Mouse (Mus musculus): ENCODE results near the gene Fbxw4. TPM values are rescaled to one million over a fixed set of nuclear protein-coding genes. Genes with fewer than 3 reads are reported as not detected.

Fbxw4 gene
- polyA plus RNA-seq (2015; fragmentation: Nextera tagmentation; extraction: Ambion mirVana), result 5.0 and 5.4 TPM in 2 replicates

DNA sequence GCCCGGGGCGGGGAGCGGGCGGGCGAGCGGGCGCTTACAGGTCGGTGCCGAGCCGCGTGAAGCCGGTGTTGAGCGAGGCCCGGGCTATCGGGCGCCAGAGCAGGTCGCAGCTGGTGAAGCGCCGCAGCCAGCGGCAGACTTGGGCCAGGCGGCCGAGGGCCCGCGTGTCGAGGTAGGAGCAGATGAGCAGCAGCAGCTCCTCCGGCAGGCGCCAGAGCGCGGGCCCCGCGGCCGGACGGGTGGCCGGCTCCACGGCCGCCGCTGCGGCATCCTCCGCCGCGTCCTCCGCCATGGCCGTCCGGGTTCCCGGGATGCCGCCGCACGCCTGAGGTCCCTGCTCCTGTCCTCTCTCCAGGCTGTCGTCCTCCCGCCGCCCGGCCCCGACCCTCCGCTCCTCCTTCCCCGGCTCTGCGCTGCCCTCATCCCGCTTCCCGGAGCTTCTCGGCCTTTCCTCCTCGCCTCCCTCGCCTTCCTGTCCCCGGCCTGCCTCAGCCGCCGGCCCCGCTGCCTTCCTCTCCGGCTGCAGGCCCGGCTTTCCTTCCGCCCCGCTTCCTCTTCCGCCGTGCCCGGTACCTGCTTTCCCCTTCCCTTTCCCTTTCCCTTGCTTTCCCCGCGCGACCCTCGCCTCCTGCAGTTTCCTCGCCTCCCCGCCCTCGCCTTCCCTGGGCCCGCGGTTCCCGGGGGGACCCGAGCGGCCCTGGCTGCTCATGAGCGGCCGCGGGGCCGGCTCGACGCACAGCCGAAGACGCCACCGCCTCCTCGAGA lies at the start of gene Fbxw4:
Fbxw4 (minus strand) TSS at position 575 of the 765 bp plus-strand sequence.
- no peaks in the 10 kb centered on the region for H3K9me3 ChIP-seq
- ATAC-seq (replicated peaks), result peak; percentile 90
- H3K4me2 ChIP-seq (replicated peaks), result peak within 1 kb of the TSS; percentile 65
- H3K4me1 ChIP-seq, result peaks cover 27% of the 10 kb centered on the region
- WGBS, result under 1% methylated on average over 89 of the region's 94 CpGs
- peak within 1 kb of the TSS; percentile 100 for H3K9ac ChIP-seq (replicated peaks)
- peak within 1 kb of the TSS; percentile 92 for H3K27ac ChIP-seq (replicated peaks)
- no peaks in the 10 kb centered on the region for H3K36me3 ChIP-seq
- peak within 1 kb of the TSS; percentile 91 for H3K4me3 ChIP-seq
- no peaks in the 10 kb centered on the region for H3K27me3 ChIP-seq

DNA sequence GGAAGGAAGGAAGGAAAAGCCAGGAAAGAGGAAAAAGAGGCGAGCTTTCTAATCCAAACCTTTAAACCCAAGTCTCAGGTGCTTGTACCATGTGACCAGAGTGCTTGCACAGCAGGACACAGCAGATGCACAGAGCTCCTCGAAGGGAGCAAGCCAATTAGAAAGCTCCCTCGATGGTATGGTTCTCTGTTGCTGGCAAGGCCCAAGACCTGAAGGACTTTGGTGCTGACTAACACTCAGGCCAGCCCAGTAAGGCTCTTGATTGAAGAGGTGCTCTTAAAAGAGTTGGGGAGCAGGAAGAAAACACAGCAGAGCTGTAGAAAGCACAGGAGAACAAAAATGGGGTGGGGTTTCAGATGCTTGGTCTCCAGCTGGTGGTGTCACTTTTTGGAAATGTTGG lies 48.6 kb upstream of the Fbxw4 start:
- H3K4me2 ChIP-seq (replicated peaks), result no peak overlapping the region
- 69% methylated on average over 3 of the region's 3 CpGs for WGBS
- no peaks in the 10 kb centered on the region for H3K36me3 ChIP-seq
- H3K9ac ChIP-seq (replicated peaks), result no peak overlapping the region
- H3K27me3 ChIP-seq, result no peaks in the 10 kb centered on the region
- H3K4me1 ChIP-seq, result no peaks in the 10 kb centered on the region
- H3K9me3 ChIP-seq, result no peaks in the 10 kb centered on the region
- no peak overlapping the region for H3K27ac ChIP-seq (replicated peaks)
- H3K4me3 ChIP-seq, result no peak overlapping the region
- ATAC-seq (replicated peaks), result no peak

DNA sequence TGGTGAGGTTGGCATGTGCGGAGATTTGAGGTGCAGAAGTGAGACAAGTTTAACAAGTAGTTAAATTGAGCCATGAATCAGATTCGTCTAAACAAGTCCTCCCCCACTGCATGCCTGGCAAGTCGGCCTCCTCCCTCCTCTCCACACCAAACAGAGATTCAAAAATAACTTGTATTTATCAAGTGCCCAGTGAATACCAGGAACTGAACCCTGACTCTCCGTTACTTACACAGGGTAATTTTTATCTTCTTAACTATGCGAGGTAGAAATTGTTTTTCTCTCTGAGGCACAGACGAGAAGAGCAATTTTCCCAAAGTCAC lies 36.1 kb upstream of the Fbxw4 start:
- Histone ChIP-seq H3K4me1 (no peaks in the 10 kb centered on the region), H3K27me3 (0 out of 2 replicates have a peak, but pooled peaks cover 4% of the 10 kb centered on the region), H3K9me3 (no peaks in the 10 kb centered on the region), H3K4me2 (replicated peaks) (no peak overlapping the region), H3K36me3 (no peaks in the 10 kb centered on the region), H3K4me3 (no peak overlapping the region), H3K27ac (replicated peaks) (no peak overlapping the region), H3K9ac (replicated peaks) (no peak overlapping the region)
- no peak for ATAC-seq (replicated peaks)
- 49% methylated on average over 6 of the region's 6 CpGs for WGBS

DNA sequence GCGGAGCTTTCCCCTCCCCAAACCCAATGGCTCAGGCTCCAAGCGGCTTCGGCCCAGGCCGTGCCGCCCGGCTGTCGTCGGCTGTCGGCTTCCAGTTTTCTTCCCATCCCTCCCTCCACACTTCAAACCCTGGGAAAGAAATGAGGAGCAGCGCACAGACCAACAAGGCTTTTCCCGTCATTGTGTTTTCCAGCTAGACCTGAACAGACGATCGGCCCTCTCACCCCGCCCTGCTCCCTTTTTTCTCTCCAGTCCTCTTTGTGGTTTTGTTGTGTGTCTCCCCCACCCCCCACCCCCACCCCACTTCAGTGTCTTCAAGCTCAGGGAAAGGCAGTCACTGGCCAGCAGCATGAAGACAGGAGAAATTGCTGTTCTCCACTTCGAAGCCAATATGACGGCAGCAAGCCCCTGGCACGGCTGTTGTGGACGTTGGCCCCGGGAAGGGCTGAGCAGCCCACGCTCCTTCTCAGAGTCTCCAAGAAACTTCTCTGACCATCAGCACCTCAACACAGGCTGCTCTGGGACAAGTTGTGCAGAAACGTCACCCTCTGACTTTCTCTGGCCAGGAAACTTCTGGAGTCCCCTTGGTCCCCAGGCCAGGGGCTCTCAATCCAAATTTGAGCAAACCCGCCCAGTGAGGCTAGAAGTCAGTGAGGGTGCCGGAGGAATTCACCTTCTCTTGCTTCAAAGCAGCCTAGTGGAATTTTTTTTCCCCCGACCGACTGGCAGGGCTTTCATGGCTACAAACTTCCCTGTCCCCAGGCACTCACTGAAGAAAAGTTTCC lies 35.6 kb upstream of the Fbxw4 start:
- no peaks in the 10 kb centered on the region for H3K4me1 ChIP-seq
- H3K9me3 ChIP-seq, result no peaks in the 10 kb centered on the region
- no peak for ATAC-seq (replicated peaks)
- 0 out of 2 replicates have a peak, but pooled peaks cover 4% of the 10 kb centered on the region for H3K27me3 ChIP-seq
- no peak overlapping the region for H3K27ac ChIP-seq (replicated peaks)
- H3K4me3 ChIP-seq, result no peak overlapping the region
- WGBS, result 27% methylated on average over 25 of the region's 25 CpGs
- H3K36me3 ChIP-seq, result no peaks in the 10 kb centered on the region
- H3K4me2 ChIP-seq (replicated peaks), result no peak overlapping the region
- no peak overlapping the region for H3K9ac ChIP-seq (replicated peaks)

DNA sequence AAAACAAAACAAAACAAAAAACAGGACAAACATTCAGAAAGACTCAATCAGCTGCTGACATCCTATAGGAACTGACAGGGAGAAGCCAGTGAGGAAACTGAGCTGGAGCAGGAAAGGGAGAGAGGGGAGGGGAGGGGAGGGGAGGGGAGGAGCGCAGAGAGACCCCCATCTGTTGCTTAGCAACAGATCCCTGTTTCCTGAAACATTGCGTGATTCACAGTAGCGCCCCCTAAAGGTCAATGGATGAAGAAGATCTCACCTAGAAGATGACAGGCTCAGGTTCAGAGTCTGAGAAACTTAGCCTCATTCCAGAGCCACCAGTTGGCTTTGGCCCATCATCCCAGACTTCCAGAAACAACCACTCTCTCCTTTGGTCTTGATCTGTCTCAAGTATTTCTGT lies 33.9 kb upstream of the Fbxw4 start:
- H3K9me3 ChIP-seq, result no peaks in the 10 kb centered on the region
- H3K36me3 ChIP-seq, result no peaks in the 10 kb centered on the region
- H3K4me1 ChIP-seq, result no peaks in the 10 kb centered on the region
- H3K4me3 ChIP-seq, result no peak overlapping the region
- H3K27ac ChIP-seq (replicated peaks), result no peak overlapping the region
- 0 out of 2 replicates have a peak, but pooled peaks cover 4% of the 10 kb centered on the region for H3K27me3 ChIP-seq
- no peak overlapping the region for H3K4me2 ChIP-seq (replicated peaks)
- no peak for ATAC-seq (replicated peaks)
- WGBS, result 54% methylated on average over 3 of the region's 3 CpGs
- H3K9ac ChIP-seq (replicated peaks), result no peak overlapping the region

DNA sequence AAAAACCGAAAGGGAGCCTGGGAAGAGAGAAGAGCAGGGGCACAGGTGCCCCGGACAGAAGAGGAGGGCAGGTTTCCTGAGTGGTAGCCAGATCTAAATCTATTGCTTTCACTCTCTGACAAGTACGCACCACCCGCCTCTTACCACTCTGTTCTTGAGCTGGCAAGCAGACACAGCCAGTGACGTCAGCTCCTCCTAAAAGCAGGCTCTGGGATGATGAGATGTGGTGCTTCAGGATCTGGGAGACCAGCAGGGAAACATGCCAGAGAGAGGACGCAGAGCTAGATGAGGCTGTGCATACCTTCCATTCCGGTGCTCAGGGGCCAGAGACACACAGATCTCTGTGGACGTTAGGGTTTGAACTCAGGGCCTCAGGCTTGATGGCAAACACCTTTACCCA lies 32.1 kb upstream of the Fbxw4 start:
- ATAC-seq (replicated peaks), result no peak

DNA sequence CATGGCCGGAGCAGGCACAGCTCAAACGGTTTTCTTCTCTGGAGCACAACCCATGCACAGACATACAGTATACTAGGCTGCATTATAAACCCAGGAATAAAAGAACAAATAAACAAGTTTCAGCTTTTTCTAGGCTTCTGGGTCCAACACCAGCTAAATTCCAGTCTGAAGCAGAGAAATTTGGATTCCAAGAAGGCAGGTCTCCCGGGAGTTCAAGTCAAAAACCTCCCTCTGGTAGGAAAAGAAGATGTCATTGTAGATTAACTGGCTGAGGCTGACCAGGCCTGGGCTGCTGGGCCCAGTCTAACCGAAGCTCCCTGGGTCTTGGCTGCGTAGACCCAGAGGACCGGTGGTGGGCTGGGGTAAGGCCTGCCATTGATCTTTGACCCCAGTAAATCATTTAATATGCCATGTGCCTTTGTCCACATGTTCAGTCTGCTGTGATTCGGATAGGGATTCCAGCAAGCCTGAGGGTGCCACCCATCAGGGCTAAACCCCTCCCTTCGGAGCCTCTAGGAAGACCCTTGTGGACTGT lies 31.0 kb upstream of the Fbxw4 start:
- Histone ChIP-seq H3K27me3 (no peaks in the 10 kb centered on the region), H3K4me2 (replicated peaks) (no peak overlapping the region), H3K9me3 (no peaks in the 10 kb centered on the region), H3K27ac (replicated peaks) (no peak overlapping the region), H3K4me1 (no peaks in the 10 kb centered on the region), H3K36me3 (no peaks in the 10 kb centered on the region), H3K4me3 (no peak overlapping the region), H3K9ac (replicated peaks) (no peak overlapping the region)
- WGBS, result 88% methylated on average over 8 of the region's 8 CpGs
- no peak for ATAC-seq (replicated peaks)

More for the DNA sequence above, 32.1 kb upstream of the Fbxw4 start:
- H3K36me3 ChIP-seq, result no peaks in the 10 kb centered on the region
- no peaks in the 10 kb centered on the region for H3K9me3 ChIP-seq
- H3K4me1 ChIP-seq, result no peaks in the 10 kb centered on the region
- no peak overlapping the region for H3K27ac ChIP-seq (replicated peaks)
- no peak overlapping the region for H3K9ac ChIP-seq (replicated peaks)
- no peak overlapping the region for H3K4me3 ChIP-seq
- H3K4me2 ChIP-seq (replicated peaks), result no peak overlapping the region
- WGBS, result 90% methylated on average over 8 of the region's 8 CpGs
- H3K27me3 ChIP-seq, result 0 out of 2 replicates have a peak, but pooled peaks cover 4% of the 10 kb centered on the region

DNA sequence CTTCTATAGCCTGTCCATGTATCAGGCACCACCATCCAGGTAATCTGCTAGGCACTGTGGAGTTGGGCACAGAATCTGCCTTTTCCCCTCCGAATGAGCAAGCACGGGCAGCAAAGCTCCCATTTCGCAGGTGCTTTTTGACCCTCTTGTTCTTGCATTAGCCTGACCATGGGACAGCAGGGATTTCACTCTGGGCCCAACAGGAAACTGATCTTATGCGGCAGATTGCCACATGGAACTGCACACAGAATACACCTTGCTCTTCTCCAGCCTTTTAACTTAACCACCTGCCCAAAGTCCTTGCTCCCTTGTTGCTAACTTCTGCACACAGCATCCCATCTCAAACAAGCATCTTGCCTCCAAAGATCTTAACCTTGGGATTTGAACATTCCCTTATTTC lies 26.9 kb upstream of the Fbxw4 start:
- Histone ChIP-seq H3K4me1 (no peaks in the 10 kb centered on the region), H3K27ac (replicated peaks) (no peak overlapping the region), H3K36me3 (no peaks in the 10 kb centered on the region), H3K9me3 (no peaks in the 10 kb centered on the region), H3K9ac (replicated peaks) (no peak overlapping the region), H3K4me3 (no peak overlapping the region), H3K27me3 (no peaks in the 10 kb centered on the region), H3K4me2 (replicated peaks) (no peak overlapping the region)
- no peak for ATAC-seq (replicated peaks)
- WGBS, result 77% methylated on average over 4 of the region's 4 CpGs

DNA sequence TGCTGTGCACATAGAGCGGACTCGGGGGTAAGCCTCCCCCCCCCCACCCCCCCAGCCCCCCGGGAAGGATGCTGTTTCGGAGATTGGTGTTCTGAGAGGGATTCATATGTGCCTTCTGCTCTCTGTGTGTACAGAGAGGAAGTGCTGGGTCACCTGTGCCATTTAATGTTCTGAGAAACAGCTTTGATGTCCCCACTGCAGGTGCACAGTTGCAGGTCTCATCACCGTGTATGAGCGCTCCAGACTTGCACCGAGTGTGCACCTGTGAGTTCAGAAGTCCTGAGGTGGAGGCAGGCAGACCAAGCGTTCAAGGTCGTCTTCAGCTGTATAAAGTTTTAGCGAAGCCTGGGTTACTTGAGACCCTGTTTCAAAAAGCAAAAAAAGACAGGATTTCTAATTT lies 23.6 kb upstream of the Fbxw4 start:
- no peak overlapping the region for H3K4me3 ChIP-seq
- H3K9ac ChIP-seq (replicated peaks), result no peak overlapping the region
- H3K27me3 ChIP-seq, result no peaks in the 10 kb centered on the region
- WGBS, result 83% methylated on average over 10 of the region's 10 CpGs
- no peak for ATAC-seq (replicated peaks)
- no peaks in the 10 kb centered on the region for H3K9me3 ChIP-seq
- no peak overlapping the region for H3K27ac ChIP-seq (replicated peaks)
- no peaks in the 10 kb centered on the region for H3K36me3 ChIP-seq
- H3K4me2 ChIP-seq (replicated peaks), result no peak overlapping the region
- H3K4me1 ChIP-seq, result no peaks in the 10 kb centered on the region

DNA sequence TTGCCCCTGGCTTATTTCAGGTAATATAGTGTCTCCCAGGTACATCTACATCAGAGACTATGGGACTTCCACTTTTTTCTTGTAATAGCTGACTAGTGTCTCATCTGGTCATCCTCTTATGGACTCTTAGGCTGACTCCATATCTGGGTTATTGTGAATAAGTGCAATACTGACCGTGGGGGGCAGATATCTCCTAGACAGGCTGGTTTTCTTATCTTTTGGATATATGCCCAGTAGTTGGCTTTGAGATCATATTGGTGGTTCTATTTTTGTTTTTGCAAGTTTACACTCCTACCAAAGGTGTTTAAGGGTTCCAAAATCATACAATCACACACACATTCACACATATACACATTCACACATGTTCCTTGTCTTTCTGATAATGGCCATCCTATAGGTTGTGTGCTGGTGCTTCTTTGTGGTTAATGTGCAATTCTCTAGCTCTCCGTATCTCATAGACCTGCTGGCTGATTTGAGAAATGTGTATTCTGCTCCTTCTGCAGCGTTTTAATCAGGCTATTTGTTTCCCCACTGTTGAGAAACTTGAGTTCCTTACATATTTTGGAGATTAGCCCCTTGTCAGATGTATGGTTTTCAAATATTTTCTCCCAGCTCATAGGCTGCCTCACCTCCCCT lies 20.5 kb upstream of the Fbxw4 start:
- H3K27me3 ChIP-seq, result peaks cover 8% of the 10 kb centered on the region
- H3K36me3 ChIP-seq, result no peaks in the 10 kb centered on the region
- no peak overlapping the region for H3K9ac ChIP-seq (replicated peaks)
- 70% methylated on average over 3 of the region's 3 CpGs for WGBS
- ATAC-seq (replicated peaks), result no peak
- H3K4me3 ChIP-seq, result no peak overlapping the region
- H3K4me1 ChIP-seq, result peaks cover 9% of the 10 kb centered on the region
- no peaks in the 10 kb centered on the region for H3K9me3 ChIP-seq
- H3K4me2 ChIP-seq (replicated peaks), result no peak overlapping the region
- no peak overlapping the region for H3K27ac ChIP-seq (replicated peaks)

DNA sequence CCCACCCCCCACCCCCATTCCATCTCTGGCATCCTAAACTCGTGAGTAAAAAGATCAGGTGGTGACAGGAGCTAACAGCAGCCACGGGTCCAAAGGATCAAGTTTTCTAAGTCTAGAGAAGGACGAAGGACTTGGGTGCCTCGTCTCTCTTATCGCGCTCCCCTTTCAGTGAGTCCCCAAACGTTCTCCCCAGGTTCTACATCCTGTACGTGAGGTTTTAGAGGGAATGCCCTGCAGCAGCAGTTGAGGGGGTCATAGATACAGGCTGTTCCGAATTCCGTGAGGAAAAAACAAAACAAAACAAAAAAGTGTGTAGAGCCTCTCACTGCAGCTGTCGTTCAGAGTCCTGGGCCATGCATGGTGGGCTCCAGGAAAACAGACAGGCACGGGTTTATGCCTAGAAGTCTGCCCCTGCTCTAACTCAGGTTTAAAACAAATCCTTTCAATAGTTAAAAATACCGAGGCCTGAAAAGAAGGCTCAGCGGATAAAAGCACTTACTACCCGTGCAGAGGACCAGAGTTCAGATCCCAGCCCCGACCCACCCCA lies 16.7 kb upstream of the Fbxw4 start:
- H3K4me1 ChIP-seq, result peaks cover 12% of the 10 kb centered on the region
- peaks cover 25% of the 10 kb centered on the region for H3K27me3 ChIP-seq
- H3K9ac ChIP-seq (replicated peaks), result no peak overlapping the region
- H3K36me3 ChIP-seq, result no peaks in the 10 kb centered on the region
- no peaks in the 10 kb centered on the region for H3K9me3 ChIP-seq
- H3K4me2 ChIP-seq (replicated peaks), result peak overlapping the region; percentile 43
- ATAC-seq (replicated peaks), result no peak
- no peak overlapping the region for H3K27ac ChIP-seq (replicated peaks)
- peak overlapping the region; percentile 8 for H3K4me3 ChIP-seq
- WGBS, result 9% methylated on average over 16 of the region's 16 CpGs
